Mouse (Mus musculus) liver, embryonic 14.5 days (tissue): ENCODE measurements around the gene March8.

Experiments used
- CTCF ChIP-seq: IDR thresholded peaks from 2 replicates; pipeline ENCODE4 v1.5.1; 2016; ENCODE audit warnings: antibody characterized with exemption, low read depth, control low read depth
- EP300 ChIP-seq: IDR thresholded peaks from 2 replicates; pipeline ENCODE4 v1.6.1; 2016; ENCODE audit warnings: antibody characterized with exemption, low read depth

DNA sequence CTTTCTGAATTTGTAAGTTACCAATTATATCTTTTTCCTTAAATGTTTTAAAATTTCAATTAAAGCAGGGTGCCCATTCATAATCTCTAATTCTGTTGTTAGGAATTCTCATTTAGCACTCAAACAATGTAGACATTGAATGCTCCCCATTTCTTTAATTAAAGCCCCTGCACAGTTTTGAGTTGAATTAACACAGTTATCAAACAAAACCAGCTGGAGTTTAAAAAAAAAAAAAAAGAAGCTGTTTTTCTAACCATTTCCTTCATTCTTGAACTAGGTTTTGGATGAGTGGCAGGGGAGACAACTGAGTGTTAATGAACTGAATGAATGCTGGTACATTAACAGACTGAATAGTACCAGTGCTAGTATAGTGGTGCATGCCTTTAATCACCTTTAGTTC is 51.7 kb downstream of the March8 start:
- TF ChIP-seq EP300 (no peak), CTCF (no peak)
